Mouse (Mus musculus) cerebellum, adult 2 months (tissue): ENCODE measurements around the gene Egflam. TPM values are rescaled to one million over a fixed set of nuclear protein-coding genes. Genes with fewer than 3 reads are reported as not detected.

Experiments used
- DNase-seq, 2 experiments: peaks; one replicate each; pipeline ENCODE4 v3.0.0; 2021
- H3K27ac ChIP-seq: fragments of 200-500 bp; 2 replicates; pipeline ENCODE4 v1.5.1; 2012; ENCODE audit warnings: low read length, control low read depth, inconsistent platforms; ENCODE audit not compliant: insufficient read depth
- H3K27me3 ChIP-seq: fragments of 200-500 bp; 2 replicates; pipeline ENCODE4 v1.6.1; 2012; ENCODE audit warnings: inconsistent platforms, mild to moderate bottlenecking, low read length, moderate library complexity; ENCODE audit not compliant: control insufficient read depth, insufficient read depth
- H3K4me1 ChIP-seq: fragments of 200-500 bp; 2 replicates; pipeline ENCODE4 v1.6.1; 2011; ENCODE audit warnings: low read length; ENCODE audit not compliant: control insufficient read depth, insufficient read depth
- H3K4me3 ChIP-seq: fragments of 200-500 bp; replicated peaks from 2 replicates; pipeline ENCODE3; 2011; ENCODE audit warnings: mild to moderate bottlenecking, low read depth, low read length, control low read depth; ENCODE audit not compliant: insufficient read depth
- CTCF ChIP-seq: fragments of 200-500 bp; IDR thresholded peaks from 2 replicates; pipeline ENCODE4 v1.5.1; 2011; ENCODE audit warnings: low read depth, mild to moderate bottlenecking, control low read depth, low read length, moderate library complexity, borderline replicate concordance; ENCODE audit not compliant: insufficient read depth
- POLR2A ChIP-seq: fragments of 200-500 bp; IDR thresholded peaks from 2 replicates; pipeline ENCODE4 v1.6.1; 2011; ENCODE audit warnings: low read length, control low read depth, borderline replicate concordance; ENCODE audit not compliant: insufficient read depth
- WGBS: fragments of 180-500 bp; shearing (Covaris S2); methylation state at CpG from one replicate; pipeline ENCODE4 v1.1.7; 2018; 5-methylcytosine and 5-hydroxymethylcytosine counted together
- polyA plus RNA-seq: library from polyadenylated mRNA; depleted of rRNA; stranded (reverse); fragments of >200 nt; gene quantifications from 2 replicates; pipeline ENCODE4 v1.2.3, GENCODE M21; 2012

Egflam gene
- polyA plus RNA-seq, 1 experiment, result 3.0 TPM

- H3K27me3 ChIP-seq, result no peaks in the 10 kb centered on the region
- no peak overlapping the region for H3K27ac ChIP-seq
- H3K4me3 ChIP-seq, result no peak overlapping the region
- 86% methylated on average over 9 of the region's 9 CpGs for WGBS
- no peaks in the 10 kb centered on the region for H3K4me1 ChIP-seq
- DNase-seq, result no peak
- TF ChIP-seq POLR2A (no peak), CTCF (no peak)
Observed at GRCm38 (mm10) chr15:7216581-7217272, 181.5 kb downstream of the Egflam start.

GRCm38 (mm10) chr15:7215845-7216244, 182.3 kb downstream of the Egflam start:
- over 99% methylated on average over 3 of the region's 3 CpGs for WGBS
- no peak for TF ChIP-seq CTCF
- no peak for TF ChIP-seq POLR2A
- Histone ChIP-seq H3K4me3 (no peak overlapping the region), H3K27ac (no peak overlapping the region), H3K4me1 (no peaks in the 10 kb centered on the region), H3K27me3 (no peaks in the 10 kb centered on the region)
- DNase-seq, result no peak

DNA sequence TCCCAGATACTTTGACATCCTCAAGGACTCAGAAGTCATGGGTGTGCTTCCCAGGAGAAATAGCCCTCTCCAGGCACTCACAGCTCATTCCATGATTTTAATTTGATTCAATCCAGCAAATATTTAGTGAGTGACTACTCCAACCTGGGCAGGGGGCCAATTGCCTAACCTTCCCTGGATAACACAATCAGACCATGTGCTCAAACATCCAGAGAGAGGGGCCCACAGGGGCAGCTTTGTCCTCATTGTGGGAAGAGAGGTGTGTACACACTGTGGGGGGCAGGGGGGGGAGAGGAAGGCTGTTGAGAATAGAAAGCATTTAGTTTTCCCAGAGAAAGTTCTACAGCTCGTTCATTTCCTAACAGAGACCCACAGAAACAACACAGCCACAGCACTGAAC, 184.5 kb downstream of the Egflam start:
- no peak for DNase-seq
- no peak overlapping the region for H3K4me3 ChIP-seq
- TF ChIP-seq POLR2A (no peak), CTCF (no peak)
- no peak overlapping the region for H3K27ac ChIP-seq
- WGBS, result 9% methylated on average over 1 of the region's 1 CpGs
- no peaks in the 10 kb centered on the region for H3K4me1 ChIP-seq
- no peaks in the 10 kb centered on the region for H3K27me3 ChIP-seq

DNA sequence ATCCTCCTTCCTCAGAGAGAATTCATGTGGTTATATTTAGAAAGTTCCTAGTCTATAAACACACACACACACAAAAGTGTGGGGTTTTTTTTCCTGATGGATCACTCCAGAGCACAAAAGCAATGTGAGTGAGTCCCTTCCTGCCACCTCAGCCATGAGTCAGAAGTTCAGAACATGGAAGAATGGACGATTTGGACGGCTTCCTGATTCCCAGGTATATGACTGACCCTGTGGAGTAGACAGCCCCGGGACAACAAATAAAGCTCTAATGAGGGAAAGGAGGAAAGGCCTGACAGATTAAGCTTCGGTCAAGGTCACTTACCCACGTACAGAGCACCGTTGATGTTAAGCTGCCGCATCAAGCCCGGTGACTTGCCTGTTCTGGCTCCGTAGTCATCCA, 190.0 kb downstream of the Egflam start:
- WGBS, result 71% methylated on average over 9 of the region's 9 CpGs

GRCm38 (mm10) chr15:7207292-7207691, 190.9 kb downstream of the Egflam start:
- H3K27ac ChIP-seq, result no peak overlapping the region
- DNase-seq, result no peak
- WGBS, result 91% methylated on average over 7 of the region's 7 CpGs
- peaks cover 8% of the 10 kb centered on the region for H3K4me1 ChIP-seq
- no peaks in the 10 kb centered on the region for H3K27me3 ChIP-seq
- H3K4me3 ChIP-seq, result no peak overlapping the region
- no peak for TF ChIP-seq POLR2A
- no peak for TF ChIP-seq CTCF

More for the DNA sequence above, 190.0 kb downstream of the Egflam start:
- no peaks in the 10 kb centered on the region for H3K27me3 ChIP-seq
- peaks cover 8% of the 10 kb centered on the region for H3K4me1 ChIP-seq
- no peak overlapping the region for H3K4me3 ChIP-seq
- H3K27ac ChIP-seq, result no peak overlapping the region
- DNase-seq, result no peak
- TF ChIP-seq POLR2A (no peak), CTCF (no peak)

DNA sequence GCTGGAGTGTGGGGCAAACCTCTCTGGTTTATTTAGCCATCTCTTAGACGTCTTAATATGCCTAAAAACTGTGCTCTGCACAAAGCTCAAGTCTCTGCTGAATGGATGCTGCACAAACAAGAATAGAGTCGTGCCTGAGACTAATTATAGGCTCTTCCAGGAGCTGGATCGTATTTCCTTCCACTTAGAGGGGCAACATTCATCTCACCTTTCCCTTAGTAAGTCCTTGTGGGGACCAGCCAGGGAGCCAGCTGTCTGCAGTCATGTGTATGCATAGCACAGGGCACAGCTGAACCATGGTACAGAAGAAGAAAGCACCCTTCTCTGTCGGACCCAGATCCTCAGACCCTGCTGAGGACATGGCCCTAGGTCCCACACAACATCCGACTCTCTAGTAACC, 192.1 kb downstream of the Egflam start:
- TF ChIP-seq POLR2A (no peak), CTCF (no peak)
- Histone ChIP-seq H3K27me3 (no peaks in the 10 kb centered on the region), H3K27ac (no peak overlapping the region), H3K4me1 (peaks cover 8% of the 10 kb centered on the region), H3K4me3 (no peak overlapping the region)
- 78% methylated on average over 5 of the region's 5 CpGs for WGBS
- no peak for DNase-seq

DNA sequence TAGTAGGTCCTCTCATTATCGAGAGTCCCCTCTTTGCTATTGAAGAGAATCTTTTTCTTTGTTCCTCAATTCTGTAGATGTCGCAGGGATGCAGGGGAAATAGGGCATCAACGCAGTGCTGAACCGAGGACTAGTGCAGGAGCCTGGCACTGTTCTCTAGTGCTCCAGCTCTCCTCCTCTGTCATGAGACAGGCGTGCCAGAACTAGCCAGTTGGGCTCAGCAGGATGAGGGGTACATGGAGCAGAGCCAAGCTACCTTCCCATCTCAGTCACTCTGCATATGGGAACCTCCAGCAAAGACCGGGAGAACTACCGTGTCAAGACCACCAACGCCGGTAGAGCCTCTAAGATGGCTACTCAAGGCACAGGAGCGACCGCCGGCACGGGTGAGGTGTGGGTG, 193.3 kb downstream of the Egflam start:
- 22% methylated on average over 13 of the region's 13 CpGs for WGBS
- DNase-seq, result peak in 1 of 2 experiments; percentile 19
- H3K27me3 ChIP-seq, result no peaks in the 10 kb centered on the region
- no peak overlapping the region for H3K27ac ChIP-seq
- H3K4me3 ChIP-seq, result no peak overlapping the region
- no peak for TF ChIP-seq CTCF
- TF ChIP-seq POLR2A, result no peak
- H3K4me1 ChIP-seq, result peaks cover 8% of the 10 kb centered on the region

DNA sequence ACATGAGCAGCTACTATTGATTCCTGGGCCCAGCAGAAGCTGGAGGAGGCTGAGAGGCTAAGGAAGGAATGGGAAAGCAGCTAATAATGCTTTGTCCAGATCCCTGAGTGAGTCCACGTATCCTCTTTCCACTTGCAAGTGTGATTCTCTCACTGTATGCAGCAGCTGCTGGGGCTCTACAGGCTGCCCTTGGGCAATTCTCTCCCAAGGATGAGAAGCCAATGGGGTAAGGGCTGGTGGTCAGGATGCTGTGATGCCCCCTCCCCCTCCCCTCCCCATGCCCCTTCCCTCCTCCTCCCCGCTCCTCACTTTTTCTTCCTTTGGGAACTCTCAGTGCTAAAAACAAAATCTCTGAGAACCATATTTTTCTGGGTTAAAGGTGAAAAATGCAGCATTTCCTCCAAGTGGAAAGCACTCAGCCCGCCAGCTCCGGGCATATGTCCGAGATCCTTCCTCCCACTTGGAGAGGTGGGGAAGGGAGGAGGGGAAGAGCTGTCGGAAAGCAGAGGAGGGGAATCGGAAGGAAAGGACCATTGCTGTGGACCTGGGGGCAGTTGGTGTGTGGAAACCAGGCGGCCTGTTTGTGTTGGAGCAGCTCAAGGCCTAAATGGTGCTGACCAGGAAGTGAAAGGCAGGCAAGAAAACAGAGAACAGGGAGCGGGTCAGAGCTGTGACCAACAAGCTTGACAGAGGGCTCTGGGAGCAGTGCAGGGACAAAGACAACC, 194.4 kb downstream of the Egflam start:
- Histone ChIP-seq H3K27ac (no peak overlapping the region), H3K4me3 (no peak overlapping the region), H3K27me3 (no peaks in the 10 kb centered on the region), H3K4me1 (peaks cover 8% of the 10 kb centered on the region)
- TF ChIP-seq POLR2A, result no peak
- no peak for TF ChIP-seq CTCF
- WGBS, result 51% methylated on average over 9 of the region's 9 CpGs
- no peak for DNase-seq
